Mouse (Mus musculus) midbrain, embryonic 12.5 days (tissue): ENCODE measurements around the gene Muc20. TPM values are rescaled to one million over a fixed set of nuclear protein-coding genes. Genes with fewer than 3 reads are reported as not detected.
A peak's percentile ranks its signal among the peaks of the same experiment; 100 is the strongest.

Experiments used
- ATAC-seq: fragments of 200-750 bp; cut with Nextera tagmentation; 2 replicates; pipeline ENCODE4 v1.8.0; 2017; ENCODE audit warnings: low read depth, moderate TSS enrichment, moderate library complexity; ENCODE audit not compliant: low FRiP score
- H3K27ac ChIP-seq: fragments of 300-500 bp; sonication (generic); replicated peaks from 2 replicates; pipeline ENCODE4 v1.5.1; 2016; ENCODE audit warnings: mild to moderate bottlenecking
- H3K27me3 ChIP-seq: fragments of 300-500 bp; sonication (generic); 2 replicates; pipeline ENCODE4 v1.6.1; 2016; ENCODE audit warnings: mild to moderate bottlenecking
- H3K36me3 ChIP-seq: fragments of 300-500 bp; sonication (generic); 2 replicates; pipeline ENCODE4 v1.6.1; 2016
- H3K4me1 ChIP-seq: fragments of 300-500 bp; sonication (generic); 2 replicates; pipeline ENCODE4 v1.6.1; 2016
- H3K4me2 ChIP-seq: fragments of 300-500 bp; sonication (generic); replicated peaks from 2 replicates; pipeline ENCODE4 v1.6.1; 2016; ENCODE audit warnings: mild to moderate bottlenecking, moderate library complexity
- H3K4me3 ChIP-seq: fragments of 300-500 bp; sonication (generic); 2 replicates; pipeline ENCODE4 v1.5.1; 2016; ENCODE audit warnings: mild to moderate bottlenecking
- H3K9ac ChIP-seq: fragments of 300-500 bp; sonication (generic); replicated peaks from 2 replicates; pipeline ENCODE4 v1.6.1; 2016; ENCODE audit warnings: mild to moderate bottlenecking, moderate library complexity
- H3K9me3 ChIP-seq: fragments of 300-500 bp; sonication (generic); 2 replicates; pipeline ENCODE4 v1.6.1; 2016; ENCODE audit warnings: mild to moderate bottlenecking
- WGBS: fragments of 180-500 bp; shearing (Covaris S2); methylation state at CpG from one replicate; pipeline ENCODE4 v1.1.7; 2016; 5-methylcytosine and 5-hydroxymethylcytosine counted together
- polyA plus RNA-seq: library from polyadenylated mRNA; unstranded; fragments of >200 nt; fragmentation: Nextera tagmentation; extraction: Ambion mirVana; gene quantifications from 2 replicates; pipeline ENCODE4 v1.2.1, GENCODE M21; 2016

Gene Muc20
- polyA plus RNA-seq, 1 experiment from 2014 or later, result not detected

DNA sequence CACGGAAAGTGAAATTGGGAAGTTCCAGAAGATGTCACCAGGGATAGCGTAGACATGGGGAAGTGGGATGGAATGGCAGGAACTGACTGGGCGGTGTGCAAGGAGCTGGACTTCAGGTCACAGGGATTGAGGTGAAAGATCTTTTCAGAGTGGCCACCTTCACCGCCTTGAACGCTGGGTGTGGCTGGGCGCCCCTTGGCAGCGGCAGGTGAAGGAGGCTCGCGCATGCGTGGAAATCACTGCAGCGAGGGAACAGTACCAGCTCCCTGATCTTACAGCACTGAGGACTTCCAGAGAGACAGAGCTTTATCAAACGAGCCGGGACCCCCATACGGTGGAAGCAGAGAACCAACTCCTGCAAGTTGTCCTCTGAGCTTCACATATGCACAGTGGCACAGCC is 17.3 kb upstream of the Muc20 start:
- no peak overlapping the region for H3K27ac ChIP-seq
- peaks cover 7% of the 10 kb centered on the region; the same call in 1 of the 2 replicates for H3K27me3 ChIP-seq
- H3K4me3 ChIP-seq, result peak overlapping the region; percentile 29
- no peak for ATAC-seq
- H3K4me2 ChIP-seq, result peak overlapping the region; percentile 52
- no peaks in the 10 kb centered on the region for H3K36me3 ChIP-seq
- H3K4me1 ChIP-seq, result peaks cover 11% of the 10 kb centered on the region
- WGBS, result 32% methylated on average over 14 of the region's 14 CpGs
- peak overlapping the region; percentile 28; the same call in 1 of the 2 replicates for H3K9ac ChIP-seq
- no peaks in the 10 kb centered on the region for H3K9me3 ChIP-seq

DNA sequence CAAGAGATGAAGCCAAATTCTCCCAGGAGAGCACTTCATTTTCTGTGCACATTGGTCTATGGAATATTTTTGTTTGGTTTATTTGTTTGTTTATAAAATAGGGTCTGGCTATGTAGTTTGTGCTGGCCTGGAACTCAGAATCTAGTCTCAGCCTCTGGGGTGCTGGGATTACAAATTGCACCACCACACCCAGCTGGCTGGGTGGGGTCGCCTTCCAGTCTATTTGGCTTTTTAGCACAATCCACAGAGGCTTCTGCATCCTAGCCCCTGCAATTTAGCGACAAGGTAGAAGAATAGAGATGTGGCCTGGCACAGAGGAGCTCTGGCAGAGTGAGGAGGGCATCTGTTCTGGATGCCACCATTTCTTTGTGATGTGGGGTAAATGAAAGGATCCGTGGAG is 16.5 kb upstream of the Muc20 start:
- H3K27ac ChIP-seq, result no peak overlapping the region
- 66% methylated on average over 3 of the region's 3 CpGs for WGBS
- ATAC-seq, result no peak
- H3K4me1 ChIP-seq, result peaks cover 11% of the 10 kb centered on the region
- H3K4me2 ChIP-seq, result no peak overlapping the region
- no peaks in the 10 kb centered on the region for H3K9me3 ChIP-seq
- H3K36me3 ChIP-seq, result no peaks in the 10 kb centered on the region
- peaks cover 7% of the 10 kb centered on the region; the same call in 1 of the 2 replicates for H3K27me3 ChIP-seq
- H3K9ac ChIP-seq, result no peak overlapping the region
- no peak overlapping the region for H3K4me3 ChIP-seq

DNA sequence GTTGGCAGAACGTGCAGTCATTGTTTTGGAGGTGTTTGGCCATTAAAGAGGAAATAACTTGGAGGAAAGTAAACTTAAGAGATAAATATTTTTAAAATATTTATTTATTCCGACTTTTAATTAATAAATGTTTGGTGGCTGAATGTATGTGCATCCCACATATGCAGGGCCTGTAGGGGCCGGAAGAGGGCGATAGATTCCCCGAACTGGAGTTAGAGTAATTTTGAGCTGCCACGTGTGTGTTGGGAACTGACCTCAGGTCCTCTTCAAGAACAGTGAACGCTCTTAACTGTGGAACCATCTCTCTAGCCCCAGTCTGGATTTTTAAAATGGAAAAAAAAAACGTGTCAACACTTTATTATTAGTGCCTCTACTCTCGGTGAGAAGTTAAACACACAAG is 16.1 kb upstream of the Muc20 start:
- H3K4me2 ChIP-seq, result 0 out of 2 replicates have a peak overlapping the region, but pooled peaks have one; percentile 12
- no peak overlapping the region for H3K27ac ChIP-seq
- ATAC-seq, result no peak
- no peak overlapping the region for H3K9ac ChIP-seq
- H3K27me3 ChIP-seq, result peaks cover 7% of the 10 kb centered on the region; the same call in 1 of the 2 replicates
- peaks cover 11% of the 10 kb centered on the region for H3K4me1 ChIP-seq
- no peaks in the 10 kb centered on the region for H3K9me3 ChIP-seq
- 51% methylated on average over 9 of the region's 9 CpGs for WGBS
- H3K36me3 ChIP-seq, result no peaks in the 10 kb centered on the region
- no peak overlapping the region for H3K4me3 ChIP-seq

DNA sequence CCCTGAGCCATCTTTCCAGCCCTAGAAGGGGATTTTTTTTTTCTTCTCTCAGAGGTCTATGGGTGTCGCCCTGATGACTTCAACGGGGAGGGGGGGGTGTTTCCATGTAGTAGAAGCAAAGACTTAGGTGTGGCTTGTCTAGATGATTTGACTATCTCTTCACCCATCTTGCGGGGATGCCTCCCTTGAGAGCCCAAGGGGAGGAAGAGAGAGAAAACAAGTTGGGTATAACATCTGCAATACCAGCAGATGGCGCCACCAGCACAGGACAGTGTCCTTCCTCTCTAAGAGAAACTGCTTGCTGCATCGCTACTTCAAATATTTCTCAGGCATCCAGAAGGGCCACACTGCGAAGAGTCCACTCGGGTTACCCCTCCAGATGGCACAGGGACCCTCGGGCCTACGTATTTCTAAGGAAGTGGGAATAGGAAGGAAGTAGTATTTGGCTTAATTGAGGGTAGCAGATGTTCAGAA is 15.7 kb upstream of the Muc20 start:
- H3K4me1 ChIP-seq, result peaks cover 11% of the 10 kb centered on the region
- H3K9ac ChIP-seq, result no peak overlapping the region
- H3K4me3 ChIP-seq, result no peak overlapping the region
- H3K36me3 ChIP-seq, result no peaks in the 10 kb centered on the region
- no peaks in the 10 kb centered on the region for H3K9me3 ChIP-seq
- no peak overlapping the region for H3K27ac ChIP-seq
- 0 out of 2 replicates have a peak, but pooled peaks have one; percentile 12 for ATAC-seq
- peaks cover 7% of the 10 kb centered on the region; the same call in 1 of the 2 replicates for H3K27me3 ChIP-seq
- WGBS, result 5% methylated on average over 9 of the region's 9 CpGs
- 0 out of 2 replicates have a peak overlapping the region, but pooled peaks have one; percentile 12 for H3K4me2 ChIP-seq

DNA sequence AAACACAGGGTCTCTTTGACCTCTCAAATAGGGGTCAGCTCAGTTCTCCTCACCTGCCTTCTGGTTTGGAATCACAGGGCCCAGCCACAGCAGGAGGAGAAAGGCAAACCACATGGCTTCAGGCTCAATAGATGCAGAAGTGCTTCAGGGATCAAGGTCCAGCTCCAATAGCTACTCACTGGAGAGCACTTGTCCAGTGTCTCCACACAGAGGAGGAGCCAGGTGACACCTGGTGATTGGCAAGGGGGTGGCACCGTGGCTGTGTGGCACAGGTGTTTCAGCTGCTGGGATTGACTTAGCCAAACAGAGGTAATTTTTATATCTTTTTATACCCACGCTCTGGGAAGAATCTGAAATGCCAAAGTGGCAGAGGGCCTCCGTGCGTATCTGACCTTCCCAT is 13.1 kb upstream of the Muc20 start, which contains the start of gene Smbd1:
Gene Smbd1, minus strand, starts transcription at position 157 of the 400 bp plus-strand sequence.
- 90% methylated on average over 4 of the region's 4 CpGs for WGBS
- peaks cover 24% of the 10 kb centered on the region for H3K4me1 ChIP-seq

DNA sequence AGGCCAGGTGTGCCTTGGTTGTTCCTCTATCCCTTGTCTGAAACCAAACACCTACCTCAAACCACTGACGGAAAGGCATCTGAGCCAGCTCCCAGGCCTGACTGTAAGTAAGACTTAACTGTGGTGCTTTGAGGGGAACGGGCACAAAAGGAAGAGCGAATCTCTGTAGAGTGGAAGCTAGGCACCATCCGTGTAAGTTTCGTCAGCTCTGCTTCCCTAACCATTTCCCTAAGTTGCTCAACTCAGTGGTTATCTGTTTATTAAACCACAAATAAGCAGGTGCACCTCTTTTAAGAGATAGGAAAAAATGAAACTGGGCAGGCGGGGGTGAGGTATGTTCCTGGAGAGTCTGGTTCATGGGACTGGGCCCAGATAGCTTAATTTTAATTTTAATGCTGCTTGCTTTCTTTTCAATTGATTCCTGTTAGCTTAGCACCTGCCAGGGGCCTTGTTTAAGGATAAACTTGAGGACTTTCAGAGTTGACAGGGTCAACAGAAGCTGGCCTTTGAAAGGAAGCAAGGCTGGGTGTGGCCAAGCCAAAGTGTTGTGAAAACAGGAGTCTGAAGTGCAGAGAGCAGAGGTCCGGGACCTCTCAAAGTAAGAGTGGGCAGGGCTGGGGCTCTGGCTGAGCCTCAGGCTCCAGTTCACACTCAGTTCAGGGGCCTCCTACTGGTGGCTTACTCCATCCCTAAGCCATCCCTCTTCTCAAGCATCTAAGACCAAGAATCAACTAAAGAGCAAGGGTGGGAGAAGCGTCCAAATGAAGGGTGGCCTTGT is 10.4 kb upstream of the Muc20 start:
- no peak overlapping the region for H3K27ac ChIP-seq
- no peaks in the 10 kb centered on the region for H3K9me3 ChIP-seq
- no peak overlapping the region for H3K9ac ChIP-seq
- H3K36me3 ChIP-seq, result no peaks in the 10 kb centered on the region
- H3K27me3 ChIP-seq, result no peaks in the 10 kb centered on the region
- no peak overlapping the region for H3K4me3 ChIP-seq
- no peak overlapping the region for H3K4me2 ChIP-seq
- H3K4me1 ChIP-seq, result peaks cover 20% of the 10 kb centered on the region
- 60% methylated on average over 8 of the region's 8 CpGs for WGBS
- ATAC-seq, result no peak

More for the DNA sequence above, 13.1 kb upstream of the Muc20 start, which contains the start of gene Smbd1:
- H3K4me3 ChIP-seq, result no peak within 1 kb of the TSS
- H3K36me3 ChIP-seq, result no peaks in the 10 kb centered on the region
- no peak within 1 kb of the TSS for H3K9ac ChIP-seq
- ATAC-seq, result no peak
- no peak within 1 kb of the TSS for H3K27ac ChIP-seq
- peaks cover 7% of the 10 kb centered on the region; the same call in 1 of the 2 replicates for H3K27me3 ChIP-seq
- no peak within 1 kb of the TSS for H3K4me2 ChIP-seq
- no peaks in the 10 kb centered on the region for H3K9me3 ChIP-seq

DNA sequence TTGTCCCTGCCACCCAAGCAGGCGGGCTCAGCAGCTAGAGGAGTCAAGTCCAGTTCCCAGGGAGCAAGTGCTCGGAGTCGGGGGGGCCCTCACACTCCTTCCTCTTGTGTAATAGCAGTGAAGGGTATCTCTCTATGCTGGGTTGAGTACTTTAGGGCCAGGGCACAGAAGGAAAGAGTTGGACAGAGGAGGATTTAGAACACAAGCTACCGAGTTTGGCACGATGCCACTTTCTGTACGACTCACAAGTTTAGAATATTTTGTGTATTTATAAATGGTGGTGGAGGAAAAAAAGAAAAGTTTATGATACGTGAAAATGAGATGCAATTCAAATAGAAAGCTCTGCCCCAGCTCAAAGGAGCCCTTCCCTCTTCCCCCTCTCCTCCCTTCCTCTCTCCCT is 7.9 kb upstream of the Muc20 start:
- Histone ChIP-seq H3K4me3 (no peak overlapping the region), H3K9me3 (no peaks in the 10 kb centered on the region), H3K27ac (no peak overlapping the region), H3K27me3 (no peaks in the 10 kb centered on the region), H3K9ac (no peak overlapping the region), H3K4me1 (peaks cover 20% of the 10 kb centered on the region), H3K4me2 (no peak overlapping the region), H3K36me3 (no peaks in the 10 kb centered on the region)
- no peak for ATAC-seq
- WGBS, result 88% methylated on average over 7 of the region's 7 CpGs

DNA sequence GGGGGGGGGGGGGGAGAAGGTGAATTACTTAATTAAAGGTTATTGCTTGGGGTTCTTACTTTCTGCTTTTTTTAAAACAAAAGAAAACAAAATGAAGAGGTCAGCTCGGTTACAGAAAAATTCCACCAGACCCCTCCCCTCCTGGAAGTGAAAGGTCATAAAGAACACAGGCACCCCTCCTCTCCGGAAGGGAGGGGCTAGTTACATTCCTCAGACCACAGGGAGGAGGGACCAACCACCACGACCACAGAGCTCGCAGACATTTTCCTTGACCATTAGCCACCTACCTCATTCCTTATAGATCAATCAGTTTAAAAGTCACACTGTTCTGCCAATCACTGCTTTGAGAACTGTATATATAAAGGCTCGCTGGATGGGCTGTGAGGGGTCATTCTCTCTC is 6.7 kb upstream of the Muc20 start:
- no peaks in the 10 kb centered on the region for H3K27me3 ChIP-seq
- no peak for ATAC-seq
- H3K4me1 ChIP-seq, result peaks cover 20% of the 10 kb centered on the region
- H3K9me3 ChIP-seq, result no peaks in the 10 kb centered on the region
- H3K9ac ChIP-seq, result no peak overlapping the region
- no peak overlapping the region for H3K27ac ChIP-seq
- H3K36me3 ChIP-seq, result no peaks in the 10 kb centered on the region
- WGBS, result 65% methylated on average over 5 of the region's 5 CpGs
- H3K4me3 ChIP-seq, result no peak overlapping the region
- no peak overlapping the region for H3K4me2 ChIP-seq

DNA sequence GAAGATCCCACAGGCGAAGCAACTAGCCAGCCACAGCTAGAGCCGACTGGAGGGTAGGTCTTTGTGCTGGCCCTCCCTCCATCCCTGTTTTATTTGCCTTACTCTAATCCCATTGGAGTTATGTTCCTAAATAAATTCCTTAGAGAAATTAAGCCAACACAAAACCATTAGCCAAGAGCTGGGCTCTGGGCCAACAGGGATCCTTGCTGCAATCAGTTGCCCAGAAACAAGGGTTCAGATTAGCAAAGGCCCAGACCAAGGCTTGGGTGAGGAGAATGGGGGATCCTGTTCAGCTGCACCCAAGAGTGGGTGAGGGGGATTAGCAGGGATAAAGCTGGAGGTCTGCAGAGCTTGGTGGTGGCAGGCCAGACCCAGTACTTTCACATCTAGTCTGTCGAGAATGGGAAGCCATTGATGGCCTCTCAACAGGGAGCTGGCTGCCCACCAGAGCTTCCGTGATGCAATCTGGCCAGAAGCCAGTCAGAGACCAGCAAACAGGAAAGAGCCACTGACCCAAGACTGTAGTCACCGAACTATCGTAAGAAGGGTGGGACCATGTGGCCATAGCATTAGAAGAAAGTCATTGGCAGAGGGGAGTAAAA is 6.1 kb upstream of the Muc20 start:
- no peak overlapping the region for H3K4me3 ChIP-seq
- peaks cover 20% of the 10 kb centered on the region for H3K4me1 ChIP-seq
- no peaks in the 10 kb centered on the region for H3K36me3 ChIP-seq
- no peaks in the 10 kb centered on the region for H3K27me3 ChIP-seq
- H3K27ac ChIP-seq, result no peak overlapping the region
- 0 out of 2 replicates have a peak, but pooled peaks have one; percentile 44 for ATAC-seq
- WGBS, result 61% methylated on average over 6 of the region's 6 CpGs
- H3K9ac ChIP-seq, result no peak overlapping the region
- H3K4me2 ChIP-seq, result no peak overlapping the region
- no peaks in the 10 kb centered on the region for H3K9me3 ChIP-seq

DNA sequence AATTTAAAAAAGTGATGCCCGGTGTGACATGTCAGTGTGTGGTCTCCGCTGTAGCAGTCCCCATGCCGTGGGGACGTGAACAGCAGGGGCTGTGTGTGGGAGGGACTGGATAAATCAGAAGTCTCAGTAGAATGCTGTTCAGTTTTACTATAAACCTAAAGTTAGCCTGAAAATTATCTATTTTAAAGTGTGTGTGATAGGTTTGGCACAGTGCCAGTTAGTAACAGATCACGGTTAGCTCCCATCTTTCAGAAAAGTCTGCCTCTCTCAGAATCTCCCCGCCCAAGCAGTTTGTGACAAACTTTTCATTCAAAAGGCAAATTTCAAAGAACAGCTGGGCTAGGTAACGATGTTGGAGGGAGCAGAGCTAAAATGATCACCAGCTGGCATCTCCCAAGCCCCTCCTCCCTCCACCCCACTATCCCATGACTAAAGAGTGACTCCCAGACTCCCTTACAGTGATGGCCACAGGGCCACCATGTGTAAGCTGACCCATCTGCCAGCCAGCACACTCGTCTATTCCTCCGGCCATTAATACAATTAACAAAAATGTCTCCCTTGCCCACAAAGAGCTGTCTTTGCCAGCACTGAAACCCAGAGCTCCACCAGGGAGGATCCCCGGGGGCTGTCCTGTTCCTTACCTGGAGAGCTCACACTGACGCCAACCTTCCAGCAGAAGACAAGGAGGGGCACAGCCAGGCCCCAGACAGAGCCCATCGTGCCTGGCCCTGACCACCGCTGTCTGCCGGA is 384 bp downstream of the Muc20 start:
- Histone ChIP-seq H3K9me3 (no peaks in the 10 kb centered on the region), H3K36me3 (no peaks in the 10 kb centered on the region), H3K9ac (no peak overlapping the region), H3K27me3 (no peaks in the 10 kb centered on the region), H3K27ac (no peak overlapping the region), H3K4me1 (no peaks in the 10 kb centered on the region), H3K4me3 (no peak overlapping the region), H3K4me2 (no peak overlapping the region)
- WGBS, result 78% methylated on average over 14 of the region's 14 CpGs
- ATAC-seq, result no peak

DNA sequence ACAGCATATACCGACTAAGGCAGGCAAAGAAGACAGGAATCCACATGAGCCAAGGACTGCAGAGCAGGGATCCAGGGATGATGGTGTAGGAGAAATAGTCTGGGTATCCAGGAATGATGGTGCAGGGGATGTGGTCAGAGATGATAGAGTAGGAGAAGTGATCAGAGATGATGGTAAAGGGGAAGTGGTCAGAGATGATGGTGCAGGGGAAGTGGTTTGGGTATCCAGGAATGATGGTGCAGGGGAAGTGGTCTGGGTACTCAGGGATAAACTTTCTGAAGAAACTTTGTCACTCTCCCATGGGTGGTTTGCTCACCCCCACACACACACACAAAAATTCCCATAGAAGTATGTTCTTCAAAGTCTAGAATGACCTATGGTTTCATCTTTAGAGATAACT is 2.1 kb downstream of the Muc20 start:
- WGBS, result 73% methylated on average over 1 of the region's 1 CpGs
- Histone ChIP-seq H3K9me3 (no peaks in the 10 kb centered on the region), H3K36me3 (no peaks in the 10 kb centered on the region), H3K9ac (no peak overlapping the region), H3K27ac (no peak overlapping the region), H3K27me3 (no peaks in the 10 kb centered on the region), H3K4me2 (no peak overlapping the region), H3K4me3 (no peak overlapping the region), H3K4me1 (no peaks in the 10 kb centered on the region)
- ATAC-seq, result no peak

DNA sequence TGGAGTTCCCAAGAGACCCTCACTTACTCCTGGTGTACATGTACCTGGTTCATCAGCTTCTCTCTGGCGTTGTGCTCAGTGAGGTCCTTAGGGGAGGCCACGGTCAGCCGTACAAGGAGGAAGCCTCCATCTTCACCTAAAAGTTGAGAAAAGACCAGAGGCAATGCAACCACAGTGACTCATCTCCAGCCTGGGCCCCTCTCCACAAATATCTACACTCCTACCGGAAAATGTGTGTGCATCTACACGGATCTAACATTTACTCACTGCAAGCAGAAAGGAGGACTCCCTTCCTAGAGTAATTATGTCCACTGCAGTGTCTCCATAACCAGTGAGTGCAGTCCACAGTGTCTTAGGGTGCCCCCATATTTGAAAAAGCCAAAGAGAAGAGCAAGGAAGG is 7.2 kb downstream of the Muc20 start:
- Histone ChIP-seq H3K27ac (no peak overlapping the region), H3K4me1 (no peaks in the 10 kb centered on the region), H3K4me2 (no peak overlapping the region), H3K9ac (no peak overlapping the region), H3K36me3 (no peaks in the 10 kb centered on the region), H3K4me3 (no peak overlapping the region), H3K27me3 (no peaks in the 10 kb centered on the region), H3K9me3 (no peaks in the 10 kb centered on the region)
- 93% methylated on average over 5 of the region's 5 CpGs for WGBS
- ATAC-seq, result no peak
